Mouse (Mus musculus) adrenal gland, adult 2 months (tissue): ENCODE measurements at regions not wholly inside any gene's neighbourhood (a gene's known extent, or its start where the extent isn't known, plus 50 kb on each side); places are given as distances from the start of the nearest gene placed in this dataset.
A peak's percentile ranks its signal among the peaks of the same experiment; 100 is the strongest.

Experiments used
- DNase-seq: peaks from one replicate; pipeline ENCODE4 v3.0.0; 2021

- DNase-seq: no peak
These were observed 72.9 kb upstream of the Olfr1324 start for GRCm38 (mm10) chrX:50501181-50501580.

- DNase-seq: peak; percentile 2
These were observed 62.2 kb upstream of the Olfr1324 start for GRCm38 (mm10) chrX:50490477-50490967.
